Mouse (Mus musculus): ENCODE measurements around the gene Pik3cg. TPM values are rescaled to one million over a fixed set of nuclear protein-coding genes. Genes with fewer than 3 reads are reported as not detected.

Gene Pik3cg
- total and polyA plus RNA-seq, 2 experiments from 2014 or later: 1.1 to 2.5 TPM

DNA sequence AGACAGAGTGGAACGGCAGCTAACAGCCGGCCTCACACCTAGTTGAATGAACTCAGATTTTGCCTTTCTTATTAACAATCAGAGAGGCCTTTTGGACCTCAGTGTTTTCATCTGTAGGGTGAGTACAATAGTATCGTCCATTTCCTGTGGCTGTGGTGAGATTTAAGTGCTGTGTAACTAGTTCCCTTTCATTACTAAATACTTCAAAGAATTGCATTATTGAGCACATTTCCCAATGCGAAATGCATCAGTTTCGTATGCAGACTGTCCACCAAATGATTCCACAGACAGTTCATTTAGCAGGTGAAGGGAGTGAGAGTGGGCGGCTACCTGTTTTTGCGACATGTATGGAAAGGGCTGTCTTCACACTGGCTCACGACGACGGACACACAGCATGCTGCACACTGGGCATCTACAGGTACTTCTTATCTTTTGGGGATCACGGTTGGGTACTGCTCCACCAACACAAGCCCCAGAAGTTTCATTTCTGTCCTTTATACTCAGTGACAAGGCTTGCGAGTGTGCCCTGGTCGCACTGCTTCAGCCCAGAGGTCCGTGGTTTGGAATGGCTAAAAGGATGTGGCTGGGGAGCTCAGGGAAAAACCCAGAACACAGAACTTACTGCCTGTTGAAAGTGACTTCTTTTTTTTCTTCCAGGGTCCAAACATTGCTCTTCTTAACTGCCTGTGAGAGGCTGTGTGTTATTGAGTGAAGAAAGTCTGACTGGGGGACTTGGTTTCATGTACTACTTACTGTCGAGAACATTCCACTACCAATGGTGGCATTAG lies 25.6 kb downstream of the Pik3cg start:
- no peaks in the 10 kb centered on the region for H3K27me3 ChIP-seq (ENCODE audit: insufficient read depth, low read length)
- no peaks in the 10 kb centered on the region for H3K36me3 ChIP-seq (ENCODE audit: insufficient read depth, low read length)
- H3K9ac ChIP-seq (replicated peaks; ENCODE audit: low read length): no peak overlapping the region
- TF ChIP-seq CTCF (IDR thresholded peaks at IDR 0.05; ENCODE audit: low read depth): no peak
- no peak for ATAC-seq
- no peak for DNase-seq (ENCODE audit: low spot score)
- H3K4me1 ChIP-seq (ENCODE audit: insufficient read depth, low read length): no peaks in the 10 kb centered on the region
- H3K4me3 ChIP-seq (ENCODE audit: low read length): no peak overlapping the region
- no peak overlapping the region for H3K4me2 ChIP-seq (ENCODE audit: low read depth, low read length)
- WGBS: 89% methylated on average over 15 of the region's 15 CpGs
- H3K9me3 ChIP-seq (ENCODE audit: low read length): no peaks in the 10 kb centered on the region
- no peak overlapping the region for H3K27ac ChIP-seq

DNA sequence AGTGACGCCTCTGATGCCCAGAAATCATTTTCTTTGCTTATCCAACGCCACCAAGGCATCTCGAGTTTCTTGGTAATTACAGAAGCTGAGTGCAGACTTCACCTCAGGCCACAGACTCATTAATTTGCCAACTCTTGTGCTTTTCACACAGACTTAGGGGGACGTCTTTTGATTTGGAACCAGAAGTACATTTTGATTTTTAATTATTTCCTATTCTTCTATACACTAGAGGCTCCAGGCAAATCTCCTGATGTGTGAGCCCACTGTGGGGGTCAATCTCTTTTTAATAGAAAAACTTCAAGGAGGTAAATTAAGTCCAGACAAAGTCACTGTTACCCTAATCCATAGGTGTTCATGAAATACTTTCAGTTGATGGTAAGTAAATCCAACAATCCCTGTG lies 26.6 kb downstream of the Pik3cg start:
- H3K27ac ChIP-seq: no peak overlapping the region
- 51% methylated on average over 4 of the region's 4 CpGs for WGBS
- H3K9me3 ChIP-seq (ENCODE audit: low read length): no peaks in the 10 kb centered on the region
- no peak for TF ChIP-seq CTCF (IDR thresholded peaks at IDR 0.05; ENCODE audit: low read depth)
- no peak overlapping the region for H3K9ac ChIP-seq (replicated peaks; ENCODE audit: low read length)
- H3K36me3 ChIP-seq (ENCODE audit: insufficient read depth, low read length): no peaks in the 10 kb centered on the region
- no peak for DNase-seq (ENCODE audit: low spot score)
- H3K27me3 ChIP-seq (ENCODE audit: insufficient read depth, low read length): no peaks in the 10 kb centered on the region
- no peak overlapping the region for H3K4me2 ChIP-seq (ENCODE audit: low read depth, low read length)
- ATAC-seq: no peak
- no peak overlapping the region for H3K4me3 ChIP-seq (ENCODE audit: low read length)
- no peaks in the 10 kb centered on the region for H3K4me1 ChIP-seq (ENCODE audit: insufficient read depth, low read length)

DNA sequence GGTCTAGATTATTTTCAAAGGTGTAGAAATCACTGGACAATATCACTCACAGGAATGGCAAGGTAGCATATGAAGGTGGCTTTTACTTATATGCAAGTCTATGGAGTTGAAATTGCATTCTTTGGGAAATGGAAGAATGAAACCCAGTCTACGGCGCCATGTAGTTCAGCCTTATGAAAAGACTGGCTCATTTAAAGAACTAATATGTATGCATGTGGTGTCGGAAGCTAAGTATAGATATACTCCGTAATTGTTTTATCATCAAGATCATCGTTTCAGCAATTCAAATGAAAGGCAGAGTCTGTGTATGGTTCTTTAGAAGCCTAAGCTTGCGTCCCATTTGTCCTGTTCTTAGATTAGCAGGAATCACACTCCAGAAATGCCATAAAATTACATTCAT lies 34.0 kb downstream of the Pik3cg start:
- Histone ChIP-seq H3K9me3 (ENCODE audit: low read length) (no peaks in the 10 kb centered on the region), H3K4me1 (ENCODE audit: insufficient read depth, low read length) (no peaks in the 10 kb centered on the region), H3K27ac (no peak overlapping the region), H3K9ac (replicated peaks; ENCODE audit: low read length) (no peak overlapping the region), H3K27me3 (ENCODE audit: insufficient read depth, low read length) (no peaks in the 10 kb centered on the region), H3K4me2 (ENCODE audit: low read depth, low read length) (no peak overlapping the region), H3K36me3 (ENCODE audit: insufficient read depth, low read length) (no peaks in the 10 kb centered on the region), H3K4me3 (ENCODE audit: low read length) (no peak overlapping the region)
- ATAC-seq (no peak), DNase-seq (ENCODE audit: low spot score) (no peak)
- TF ChIP-seq CTCF (IDR thresholded peaks at IDR 0.05; ENCODE audit: low read depth): no peak
- WGBS: 93% methylated on average over 6 of the region's 6 CpGs

DNA sequence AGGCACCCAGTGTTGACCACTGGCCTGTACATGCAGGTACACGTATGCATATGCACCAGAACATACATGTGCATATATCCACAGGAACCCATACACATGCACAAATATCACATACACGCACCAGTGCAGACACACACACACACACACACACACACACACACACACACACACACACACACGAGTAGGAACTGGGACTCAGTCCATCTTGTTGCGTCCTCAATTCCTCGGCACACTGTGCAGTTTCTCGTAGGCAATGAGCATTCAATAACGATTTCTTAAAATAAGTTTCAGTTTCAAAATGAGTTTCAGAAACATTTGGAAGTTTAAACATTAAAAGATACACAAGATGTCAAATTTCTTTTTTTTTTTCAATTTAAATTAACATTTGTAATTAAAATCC lies 35.6 kb downstream of the Pik3cg start:
- H3K4me2 ChIP-seq (ENCODE audit: low read depth, low read length): no peak overlapping the region
- no peak for DNase-seq (ENCODE audit: low spot score)
- no peak overlapping the region for H3K9ac ChIP-seq (replicated peaks; ENCODE audit: low read length)
- no peaks in the 10 kb centered on the region for H3K36me3 ChIP-seq (ENCODE audit: insufficient read depth, low read length)
- TF ChIP-seq CTCF (IDR thresholded peaks at IDR 0.05; ENCODE audit: low read depth): no peak
- H3K9me3 ChIP-seq (ENCODE audit: low read length): no peaks in the 10 kb centered on the region
- ATAC-seq: no peak
- H3K27ac ChIP-seq: no peak overlapping the region
- no peaks in the 10 kb centered on the region for H3K4me1 ChIP-seq (ENCODE audit: insufficient read depth, low read length)
- H3K27me3 ChIP-seq (ENCODE audit: insufficient read depth, low read length): no peaks in the 10 kb centered on the region
- WGBS: 90% methylated on average over 7 of the region's 7 CpGs
- H3K4me3 ChIP-seq (ENCODE audit: low read length): no peak overlapping the region

DNA sequence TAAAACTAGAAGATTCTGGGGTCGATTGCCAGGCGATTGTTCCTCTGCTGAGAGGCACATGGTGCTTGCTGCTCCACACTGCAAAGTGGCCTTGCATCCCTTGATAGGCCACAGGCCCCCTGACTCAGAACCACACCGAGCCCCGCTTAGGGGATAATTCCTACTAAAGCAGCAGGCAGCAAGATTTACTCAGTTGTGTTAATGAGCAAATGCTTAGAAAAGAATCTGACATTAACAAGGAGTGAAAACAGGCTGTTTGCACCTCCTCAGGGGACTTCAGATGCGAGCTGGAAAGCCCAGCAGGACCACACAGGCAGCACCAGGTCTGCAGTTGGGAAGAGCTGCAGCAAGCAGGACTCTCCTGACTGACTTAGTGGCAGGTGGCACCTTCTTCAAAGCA lies 39.3 kb downstream of the Pik3cg start:
- H3K4me1 ChIP-seq (ENCODE audit: insufficient read depth, low read length): no peaks in the 10 kb centered on the region
- H3K27ac ChIP-seq: no peak overlapping the region
- no peaks in the 10 kb centered on the region for H3K27me3 ChIP-seq (ENCODE audit: insufficient read depth, low read length)
- DNase-seq (ENCODE audit: low spot score) (no peak), ATAC-seq (no peak)
- no peaks in the 10 kb centered on the region for H3K9me3 ChIP-seq (ENCODE audit: low read length)
- H3K4me2 ChIP-seq (ENCODE audit: low read depth, low read length): no peak overlapping the region
- no peak overlapping the region for H3K4me3 ChIP-seq (ENCODE audit: low read length)
- no peaks in the 10 kb centered on the region for H3K36me3 ChIP-seq (ENCODE audit: insufficient read depth, low read length)
- no peak for TF ChIP-seq CTCF (IDR thresholded peaks at IDR 0.05; ENCODE audit: low read depth)
- H3K9ac ChIP-seq (replicated peaks; ENCODE audit: low read length): no peak overlapping the region
- WGBS: 22% methylated on average over 5 of the region's 5 CpGs

DNA sequence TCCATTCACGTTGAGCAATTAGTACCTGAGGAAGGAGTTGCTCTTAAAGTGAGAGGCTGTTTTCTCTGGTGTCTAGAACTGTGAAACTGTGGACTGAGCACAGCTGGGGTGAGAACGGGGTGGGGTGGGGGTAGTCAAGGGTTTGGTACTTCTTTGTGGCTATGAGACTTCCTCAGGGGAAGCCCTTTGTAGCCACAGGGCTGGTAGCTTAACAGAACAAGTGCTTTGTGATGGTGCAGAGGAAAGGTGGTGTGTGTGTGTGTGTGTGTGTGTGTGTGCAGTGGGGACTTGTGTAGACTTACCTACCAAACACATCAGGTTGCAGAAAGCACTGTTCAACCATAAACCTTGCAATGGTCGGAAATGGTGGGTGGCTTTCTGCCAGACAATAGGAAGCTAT lies 39.7 kb downstream of the Pik3cg start:
- Histone ChIP-seq H3K4me2 (ENCODE audit: low read depth, low read length) (no peak overlapping the region), H3K36me3 (ENCODE audit: insufficient read depth, low read length) (no peaks in the 10 kb centered on the region), H3K27ac (no peak overlapping the region), H3K27me3 (ENCODE audit: insufficient read depth, low read length) (no peaks in the 10 kb centered on the region), H3K9ac (replicated peaks; ENCODE audit: low read length) (no peak overlapping the region), H3K4me1 (ENCODE audit: insufficient read depth, low read length) (no peaks in the 10 kb centered on the region), H3K9me3 (ENCODE audit: low read length) (no peaks in the 10 kb centered on the region), H3K4me3 (ENCODE audit: low read length) (no peak overlapping the region)
- 37% methylated on average over 3 of the region's 3 CpGs for WGBS
- no peak for TF ChIP-seq CTCF (IDR thresholded peaks at IDR 0.05; ENCODE audit: low read depth)
- DNase-seq (ENCODE audit: low spot score): no peak
- no peak for ATAC-seq

DNA sequence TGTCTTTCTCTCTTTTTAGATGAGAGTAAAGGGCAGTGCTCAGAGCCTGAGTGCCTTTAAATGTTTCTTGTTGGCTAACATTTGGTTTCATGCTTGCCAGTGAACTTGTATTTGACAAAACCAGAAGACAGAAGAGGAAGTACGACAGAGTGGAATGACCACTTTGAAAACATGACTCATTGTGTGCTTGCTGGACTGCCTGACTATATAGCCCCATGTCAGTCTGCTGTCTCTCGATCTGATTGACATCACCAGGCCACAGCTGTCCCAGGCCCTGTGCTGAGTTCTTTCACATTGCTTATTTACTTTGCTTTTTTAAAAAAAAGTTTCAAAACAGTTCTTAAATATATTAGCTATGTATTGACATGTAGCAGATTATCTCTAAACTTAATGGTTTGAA lies 44.8 kb downstream of the Pik3cg start:
- no peak for TF ChIP-seq CTCF (IDR thresholded peaks at IDR 0.05; ENCODE audit: low read depth)
- ATAC-seq (no peak), DNase-seq (ENCODE audit: low spot score) (no peak)
- Histone ChIP-seq H3K4me2 (ENCODE audit: low read depth, low read length) (no peak overlapping the region), H3K9ac (replicated peaks; ENCODE audit: low read length) (no peak overlapping the region), H3K4me1 (ENCODE audit: insufficient read depth, low read length) (0 out of 2 replicates have a peak, but pooled peaks cover 3% of the 10 kb centered on the region), H3K36me3 (ENCODE audit: insufficient read depth, low read length) (no peaks in the 10 kb centered on the region), H3K9me3 (ENCODE audit: low read length) (no peaks in the 10 kb centered on the region), H3K27ac (no peak overlapping the region), H3K4me3 (ENCODE audit: low read length) (no peak overlapping the region), H3K27me3 (ENCODE audit: insufficient read depth, low read length) (no peaks in the 10 kb centered on the region)
- 88% methylated on average over 2 of the region's 2 CpGs for WGBS

All from hindbrain, postnatal 0 days (tissue).